Mouse (Mus musculus): Measurements from ENCODE around the gene Slc35d2.

Gene Slc35d2

GRCm38 (mm10) chr13:64128858-64129615 is at the start of gene Slc35d2:
Slc35d2 (minus strand) TSS chr13:64129368.
- peak; percentile 24 for DNase-seq (ENCODE audit: low spot score)

- no peak for DNase-seq (ENCODE audit: low spot score)
Observed at GRCm38 (mm10) chr13:64178000-64178399, 48.8 kb upstream of the Slc35d2 start.

- no peak for DNase-seq (ENCODE audit: low spot score)
Observed at GRCm38 (mm10) chr13:64169746-64170145, 40.6 kb upstream of the Slc35d2 start.

- DNase-seq (ENCODE audit: low spot score): peak; percentile 12
Observed at GRCm38 (mm10) chr13:64163147-64163715, 34.1 kb upstream of the Slc35d2 start.

- peak; percentile 55 for DNase-seq (ENCODE audit: low spot score)
Observed at GRCm38 (mm10) chr13:64162626-64163025, 33.5 kb upstream of the Slc35d2 start.

GRCm38 (mm10) chr13:64161916-64162611 is 32.9 kb upstream of the Slc35d2 start:
- no peak for DNase-seq (ENCODE audit: low spot score)

- peak; percentile 100 for DNase-seq (ENCODE audit: low spot score)
Observed at GRCm38 (mm10) chr13:64161548-64161915, 32.4 kb upstream of the Slc35d2 start, which contains the start of gene Habp4. Habp4 (plus strand) TSS chr13:64161824.

GRCm38 (mm10) chr13:64156966-64157365 is 27.8 kb upstream of the Slc35d2 start:
- no peak for DNase-seq (ENCODE audit: low spot score)

- DNase-seq (ENCODE audit: low spot score): peak; percentile 42
Observed at GRCm38 (mm10) chr13:64155171-64155571, 26.0 kb upstream of the Slc35d2 start.

- no peak for DNase-seq (ENCODE audit: low spot score)
Observed at GRCm38 (mm10) chr13:64154651-64155050, 25.5 kb upstream of the Slc35d2 start.

GRCm38 (mm10) chr13:64153751-64154267 is 24.6 kb upstream of the Slc35d2 start:
- peak; percentile 55 for DNase-seq (ENCODE audit: low spot score)

- DNase-seq (ENCODE audit: low spot score): peak; percentile 98
Observed at GRCm38 (mm10) chr13:64153083-64153682, 24.0 kb upstream of the Slc35d2 start, which contains the start of gene Zfp367. Zfp367 (minus strand) TSS chr13:64153202.

GRCm38 (mm10) chr13:64152671-64153082 is 23.5 kb upstream of the Slc35d2 start:
- DNase-seq (ENCODE audit: low spot score): no peak

GRCm38 (mm10) chr13:64152241-64152669 is 23.1 kb upstream of the Slc35d2 start:
- DNase-seq (ENCODE audit: low spot score): peak; percentile 82

GRCm38 (mm10) chr13:64150121-64150520 is 21.0 kb upstream of the Slc35d2 start:
- DNase-seq (ENCODE audit: low spot score): peak; percentile 12

GRCm38 (mm10) chr13:64129616-64130375 is 628 bp upstream of the Slc35d2 start:
- peak; percentile 15 for DNase-seq (ENCODE audit: low spot score)

GRCm38 (mm10) chr13:64126316-64126715 is 2.9 kb downstream of the Slc35d2 start:
- DNase-seq (ENCODE audit: low spot score): no peak

- no peak for DNase-seq (ENCODE audit: low spot score)
Observed at GRCm38 (mm10) chr13:64124886-64125285, 4.3 kb downstream of the Slc35d2 start.

- no peak for DNase-seq (ENCODE audit: low spot score)
Observed at GRCm38 (mm10) chr13:64123491-64124188, 5.5 kb downstream of the Slc35d2 start.

- no peak for DNase-seq (ENCODE audit: low spot score)
Observed at GRCm38 (mm10) chr13:64120760-64121159, 8.4 kb downstream of the Slc35d2 start.

GRCm38 (mm10) chr13:64117442-64117841 is 11.7 kb downstream of the Slc35d2 start:
- no peak for DNase-seq (ENCODE audit: low spot score)
